Mouse (Mus musculus) midbrain, embryonic 11.5 days (tissue): ENCODE measurements at regions not wholly inside any gene's neighbourhood (a gene's known extent, or its start where the extent isn't known, plus 50 kb on each side); places are given as distances from the start of the nearest gene placed in this dataset.
A peak's percentile ranks its signal among the peaks of the same experiment; 100 is the strongest.
"Not testable (repeated sequence)": the region's sequence is repeated elsewhere in the genome, so short reads cannot be mapped to it uniquely, and the experiment has no call there.

Source experiments
- ATAC-seq: fragments of 200-750 bp; cut with Nextera tagmentation; 2 replicates; pipeline ENCODE4 v1.8.0; 2017; ENCODE audit warnings: moderate TSS enrichment, moderate library complexity; ENCODE audit not compliant: low FRiP score
- DNase-seq: peaks from one replicate; pipeline ENCODE4 v3.0.0; 2015; ENCODE audit warnings: low spot score; ENCODE audit errors: missing footprints
- H3K27ac ChIP-seq: fragments of 300-500 bp; sonication (generic); 2 replicates; pipeline ENCODE4 v1.5.1; 2014; ENCODE audit warnings: low read depth, low read length
- H3K27me3 ChIP-seq: fragments of 300-500 bp; sonication (generic); 2 replicates; pipeline ENCODE4 v1.6.1; 2014; ENCODE audit warnings: mild to moderate bottlenecking, low read length, moderate library complexity, mixed read lengths; ENCODE audit not compliant: control insufficient read depth, insufficient read depth
- H3K36me3 ChIP-seq: fragments of 300-500 bp; sonication (generic); 2 replicates; pipeline ENCODE4 v1.6.1; 2014; ENCODE audit warnings: mild to moderate bottlenecking, low read length, moderate library complexity, mixed read lengths; ENCODE audit not compliant: control insufficient read depth, insufficient read depth
- H3K4me1 ChIP-seq: fragments of 300-500 bp; sonication (generic); 2 replicates; pipeline ENCODE4 v1.6.1; 2014; ENCODE audit warnings: low read length; ENCODE audit not compliant: control insufficient read depth, insufficient read depth
- H3K4me2 ChIP-seq: fragments of 300-500 bp; sonication (generic); 2 replicates; pipeline ENCODE4 v1.6.1; 2014; ENCODE audit warnings: mild to moderate bottlenecking, moderate library complexity
- H3K4me3 ChIP-seq: fragments of 300-500 bp; sonication (generic); 2 replicates; pipeline ENCODE4 v1.5.1; 2014; ENCODE audit warnings: low read depth, low read length
- H3K9ac ChIP-seq: fragments of 300-500 bp; sonication (generic); 2 replicates; pipeline ENCODE4 v1.6.1; 2014; ENCODE audit warnings: low read length
- H3K9me3 ChIP-seq: fragments of 300-500 bp; sonication (generic); 2 replicates; pipeline ENCODE4 v1.6.1; 2016; ENCODE audit warnings: low read length; ENCODE audit not compliant: control insufficient read depth
- WGBS: fragments of 180-500 bp; shearing (Covaris S2); extraction: QIAGEN DNeasy Blood & Tissue Kit; methylation state at CpG from one replicate; pipeline ENCODE4 v1.1.7; 2014; 5-methylcytosine and 5-hydroxymethylcytosine counted together

DNA sequence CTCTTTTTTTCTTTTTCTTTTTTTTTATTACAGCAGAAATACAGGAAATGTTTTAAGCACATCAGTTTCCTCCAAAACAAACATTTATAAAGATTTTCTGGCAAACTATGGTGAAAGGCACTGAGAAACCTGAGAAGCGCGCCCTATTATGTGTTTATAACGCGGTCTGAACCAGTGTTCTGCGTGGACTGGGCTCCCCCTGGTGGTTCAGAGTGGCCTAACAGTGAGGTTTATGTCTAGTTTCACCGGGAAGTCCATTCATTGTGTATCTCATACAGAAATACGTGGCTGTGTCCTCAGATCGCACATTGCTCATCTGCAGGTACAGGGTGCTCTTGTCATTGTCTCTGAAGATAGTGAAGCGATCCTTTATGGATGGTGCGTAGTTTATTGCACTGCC, 437.9 kb downstream of the Adam6a start:
- not testable (repeated sequence) for H3K9ac ChIP-seq, H3K4me1 ChIP-seq, H3K4me3 ChIP-seq, DNase-seq, H3K9me3 ChIP-seq, H3K4me2 ChIP-seq, ATAC-seq, H3K27me3 ChIP-seq, H3K36me3 ChIP-seq, H3K27ac ChIP-seq
- 34% methylated on average over 10 of the region's 10 CpGs for WGBS

DNA sequence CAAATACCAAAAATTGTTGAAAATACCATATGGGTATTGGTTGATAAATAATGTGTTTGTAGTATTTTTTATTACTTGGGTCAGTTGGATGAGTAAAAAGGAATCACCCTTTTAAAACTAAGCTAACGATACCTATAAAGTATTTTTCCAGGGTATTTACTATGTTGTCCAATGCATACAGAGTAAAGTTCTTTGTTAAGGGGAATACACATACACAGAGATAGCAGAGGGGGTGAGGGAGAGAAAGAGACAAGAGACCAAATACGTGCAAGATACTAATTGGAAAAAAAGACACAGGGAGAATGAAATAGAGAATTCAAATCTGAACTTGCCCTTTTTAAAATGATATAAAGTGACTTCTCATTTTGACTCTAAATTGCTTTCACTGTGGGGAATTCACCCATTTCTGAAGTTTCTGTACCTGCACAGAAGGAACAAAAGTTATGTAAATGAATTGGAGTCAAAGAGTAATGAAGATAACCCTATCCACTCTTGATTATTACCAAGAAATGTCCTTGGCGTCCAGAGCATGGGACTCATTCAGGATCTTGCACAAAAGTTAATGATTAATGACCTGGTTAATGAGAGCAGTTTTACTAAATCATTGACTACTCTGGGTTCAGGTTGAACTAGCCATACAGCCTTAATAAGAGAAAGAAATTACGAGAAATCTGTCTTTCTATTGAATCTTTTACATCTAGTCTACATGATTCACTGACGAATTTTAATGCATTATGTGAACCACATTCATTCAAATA, 443.7 kb downstream of the Adam6a start:
- Histone ChIP-seq H3K27me3 (no peaks in the 10 kb centered on the region), H3K4me2 (no peak overlapping the region), H3K27ac (no peak overlapping the region), H3K9ac (no peak overlapping the region), H3K4me3 (no peak overlapping the region), H3K9me3 (no peaks in the 10 kb centered on the region), H3K4me1 (no peaks in the 10 kb centered on the region), H3K36me3 (no peaks in the 10 kb centered on the region)
- 74% methylated on average over 5 of the region's 5 CpGs for WGBS
- ATAC-seq (no peak), DNase-seq (no peak)

DNA sequence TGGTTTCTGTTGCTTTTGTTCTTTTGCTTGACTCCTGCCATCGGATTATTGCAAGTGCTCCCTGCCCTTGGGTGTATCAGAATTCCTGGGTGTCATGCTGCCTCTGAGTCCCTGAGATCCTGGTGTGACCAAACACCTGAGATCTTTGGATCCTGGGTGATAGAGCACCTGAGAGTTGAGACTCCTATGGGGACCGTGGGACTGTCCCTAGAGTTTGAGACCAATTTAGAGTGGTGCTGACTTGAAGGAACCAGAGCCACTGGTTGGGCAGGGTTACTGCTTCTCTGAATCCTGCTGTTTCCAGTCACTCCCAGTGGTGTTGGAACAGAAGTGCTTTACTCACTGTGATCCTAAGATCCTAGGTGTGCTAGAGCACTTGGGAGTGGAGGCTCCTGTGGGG, 448.7 kb downstream of the Adam6a start:
- ATAC-seq (no peak), DNase-seq (no peak)
- Histone ChIP-seq H3K4me3 (no peak overlapping the region), H3K4me1 (no peaks in the 10 kb centered on the region), H3K9me3 (no peaks in the 10 kb centered on the region), H3K27ac (no peak overlapping the region), H3K36me3 (no peaks in the 10 kb centered on the region), H3K27me3 (no peaks in the 10 kb centered on the region), H3K4me2 (no peak overlapping the region), H3K9ac (no peak overlapping the region)
- WGBS = 82% methylated on average over 2 of the region's 2 CpGs

DNA sequence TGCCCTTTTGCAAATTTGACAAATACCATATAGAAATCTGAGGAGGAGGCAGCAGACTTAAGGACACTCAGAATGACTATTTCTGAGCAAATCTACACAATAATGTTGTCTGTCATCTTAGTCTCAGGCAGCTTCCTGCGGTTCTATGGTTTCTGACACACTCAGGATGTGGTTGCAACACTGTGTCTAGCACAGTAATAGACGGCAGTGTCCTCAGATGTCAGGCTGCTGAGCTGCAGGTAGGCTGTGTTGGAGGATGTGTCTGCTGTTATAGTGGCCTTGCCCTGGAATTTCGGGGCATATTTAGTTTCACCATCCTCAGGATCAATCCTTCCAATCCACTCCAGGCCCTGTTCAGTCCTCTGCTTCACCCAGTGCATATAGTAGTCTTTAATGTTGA, 450.6 kb downstream of the Adam6a start:
- ATAC-seq, H3K27ac ChIP-seq, H3K9me3 ChIP-seq, H3K27me3 ChIP-seq, DNase-seq, H3K4me2 ChIP-seq, H3K4me1 ChIP-seq, H3K9ac ChIP-seq, H3K36me3 ChIP-seq, H3K4me3 ChIP-seq: not testable (repeated sequence)
- WGBS = 60% methylated on average over 3 of the region's 3 CpGs

DNA sequence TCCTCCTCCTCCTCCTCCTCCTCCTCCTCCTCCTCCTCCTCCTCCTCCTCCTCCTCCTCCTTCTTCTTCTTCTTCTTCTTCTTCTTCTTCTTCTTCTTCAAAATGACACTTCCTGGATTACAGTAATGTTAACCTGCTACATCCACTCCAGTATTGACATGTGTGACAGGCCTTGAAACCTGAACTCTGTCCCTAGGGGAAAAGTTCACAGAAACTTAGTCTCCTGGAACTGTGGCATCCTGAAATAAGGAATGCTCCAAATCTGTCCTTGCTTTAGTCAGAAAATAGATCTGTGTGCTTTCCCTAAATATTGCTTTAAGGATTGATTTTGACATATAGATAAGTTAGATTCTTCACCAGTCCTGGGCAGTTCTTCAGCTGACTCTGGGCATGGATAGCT, 464.8 kb downstream of the Adam6a start:
- not testable (repeated sequence) for H3K4me2 ChIP-seq, H3K27ac ChIP-seq, H3K9ac ChIP-seq, DNase-seq, H3K27me3 ChIP-seq, H3K36me3 ChIP-seq, ATAC-seq, H3K9me3 ChIP-seq, H3K4me3 ChIP-seq, H3K4me1 ChIP-seq

DNA sequence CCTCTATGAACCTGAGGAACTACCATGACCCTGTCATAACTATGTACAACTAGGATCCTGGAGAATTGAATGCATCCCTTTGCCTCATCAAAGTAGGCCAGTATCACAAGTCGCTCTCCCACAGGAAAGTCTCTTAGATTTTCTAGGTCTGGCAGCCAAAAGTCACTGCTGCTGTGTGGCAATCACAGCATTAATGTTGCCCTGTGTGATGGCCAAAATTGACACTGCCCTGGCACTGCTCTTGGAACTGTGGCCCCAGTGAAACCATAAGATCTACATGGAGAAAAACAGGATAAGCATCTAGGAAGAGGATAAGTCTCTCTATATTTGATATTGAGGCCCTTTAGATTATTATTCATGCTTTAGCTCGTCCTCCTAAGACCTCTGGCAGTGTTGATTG, 465.7 kb downstream of the Adam6a start:
- Histone ChIP-seq H3K4me1 (no peaks in the 10 kb centered on the region), H3K27ac (no peak overlapping the region), H3K9ac (no peak overlapping the region), H3K4me2 (no peak overlapping the region), H3K27me3 (no peaks in the 10 kb centered on the region), H3K9me3 (no peaks in the 10 kb centered on the region), H3K4me3 (no peak overlapping the region), H3K36me3 (no peaks in the 10 kb centered on the region)
- ATAC-seq = no peak
- WGBS = 69% methylated on average over 2 of the region's 2 CpGs
- no peak for DNase-seq

DNA sequence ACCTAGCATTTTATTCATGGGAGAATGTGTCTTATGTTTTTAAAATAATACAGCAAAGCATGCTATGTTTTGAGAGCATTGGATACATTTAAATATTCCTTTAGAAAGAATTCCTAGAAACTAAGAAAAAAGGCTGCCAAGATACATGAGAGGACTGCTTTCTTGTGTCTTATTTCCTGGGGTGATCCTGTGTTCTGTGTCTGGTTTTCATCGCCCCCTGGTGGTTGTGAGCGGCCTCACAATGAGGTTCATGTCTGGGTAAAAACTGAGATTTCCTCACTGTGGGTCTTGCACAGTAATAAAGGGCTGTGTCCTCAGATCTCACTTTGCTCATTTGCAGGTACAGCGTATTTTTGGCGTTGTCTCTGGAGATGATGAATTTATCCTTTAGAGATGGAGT, 469.2 kb downstream of the Adam6a start:
- DNase-seq, H3K9me3 ChIP-seq, H3K9ac ChIP-seq, H3K27me3 ChIP-seq, H3K4me3 ChIP-seq, H3K4me1 ChIP-seq, H3K4me2 ChIP-seq, ATAC-seq, H3K36me3 ChIP-seq, H3K27ac ChIP-seq: not testable (repeated sequence)
- WGBS = 23% methylated on average over 4 of the region's 4 CpGs

DNA sequence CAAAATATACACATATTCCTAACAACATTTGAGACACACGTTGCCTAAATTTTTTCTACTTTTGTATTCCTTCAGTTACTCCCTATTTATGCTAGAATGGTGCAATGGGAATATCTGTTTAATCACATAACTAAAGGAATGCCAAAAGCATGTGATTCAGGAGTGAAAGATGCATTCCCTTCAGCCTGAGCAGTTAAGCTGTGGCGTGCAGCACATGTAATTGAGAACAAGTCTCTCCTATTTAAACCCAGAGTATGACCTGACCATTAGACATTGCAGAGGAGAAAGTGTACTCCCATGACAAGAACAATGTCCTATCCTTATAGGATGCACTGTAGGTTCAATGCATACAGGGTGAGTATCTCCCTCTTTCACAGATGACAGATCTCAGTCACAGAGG, 493.3 kb downstream of the Adam6a start:
- ATAC-seq, H3K9me3 ChIP-seq, DNase-seq, H3K9ac ChIP-seq, H3K4me3 ChIP-seq, H3K4me1 ChIP-seq, H3K36me3 ChIP-seq, H3K4me2 ChIP-seq, H3K27me3 ChIP-seq, H3K27ac ChIP-seq: not testable (repeated sequence)
- WGBS = 81% methylated on average over 2 of the region's 2 CpGs

DNA sequence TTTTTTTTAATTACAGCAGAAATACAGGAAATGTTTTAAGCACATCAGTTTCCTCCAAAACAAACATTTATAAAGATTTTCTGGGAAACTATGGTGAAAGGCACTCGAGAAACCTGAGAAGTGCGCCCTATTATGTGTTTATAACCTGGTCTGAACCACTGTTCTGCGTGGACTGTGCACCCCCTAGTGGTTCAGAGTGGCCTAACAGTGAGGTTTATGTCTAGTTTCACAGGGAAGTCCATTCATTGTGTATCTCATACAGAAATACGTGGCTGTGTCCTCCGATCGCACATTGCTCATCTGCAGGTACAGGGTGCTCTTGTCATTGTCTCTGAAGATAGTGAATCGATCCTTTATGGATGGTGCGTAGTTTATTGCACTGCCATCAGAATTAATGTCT, 504.3 kb downstream of the Adam6a start:
- H3K9me3 ChIP-seq, H3K36me3 ChIP-seq, ATAC-seq, H3K27me3 ChIP-seq, H3K27ac ChIP-seq, H3K4me2 ChIP-seq, H3K4me3 ChIP-seq, H3K9ac ChIP-seq, H3K4me1 ChIP-seq: not testable (repeated sequence)
- WGBS = 70% methylated on average over 8 of the region's 8 CpGs
- peak; percentile 82 for DNase-seq
